Mouse (Mus musculus): ENCODE measurements around the gene Btbd6.
A peak's percentile ranks its signal among the peaks of the same experiment; 100 is the strongest.

Gene Btbd6

GRCm38 (mm10) chr12:113004993-113005392, 28.7 kb downstream of the Btbd6 start:
- no peak for DNase-seq (ENCODE audit: extremely low spot score)

GRCm38 (mm10) chr12:113011702-113012360, 35.5 kb downstream of the Btbd6 start:
- DNase-seq (ENCODE audit: extremely low spot score), result no peak

GRCm38 (mm10) chr12:113012443-113012842, 36.2 kb downstream of the Btbd6 start:
- DNase-seq (ENCODE audit: extremely low spot score), result no peak

- no peak for DNase-seq (ENCODE audit: extremely low spot score)
These were observed 36.8 kb downstream of the Btbd6 start for GRCm38 (mm10) chr12:113013021-113013491.

- DNase-seq (ENCODE audit: extremely low spot score), result peak; percentile 90
These were observed 37.6 kb downstream of the Btbd6 start, which contains the start of gene Pacs2 for GRCm38 (mm10) chr12:113013604-113014558. Gene Pacs2, plus strand, starts transcription at chr12:113014508.

GRCm38 (mm10) chr12:113014561-113015556, 38.6 kb downstream of the Btbd6 start:
- DNase-seq (ENCODE audit: extremely low spot score), result peak; percentile 52

GRCm38 (mm10) chr12:113015956-113016355, 39.7 kb downstream of the Btbd6 start:
- no peak for DNase-seq (ENCODE audit: extremely low spot score)

- DNase-seq (ENCODE audit: extremely low spot score), result no peak
These were observed 40.7 kb downstream of the Btbd6 start for GRCm38 (mm10) chr12:113016976-113017375.

GRCm38 (mm10) chr12:113017429-113017984, 41.2 kb downstream of the Btbd6 start:
- DNase-seq (ENCODE audit: extremely low spot score), result no peak

GRCm38 (mm10) chr12:113018763-113019162, 42.5 kb downstream of the Btbd6 start:
- no peak for DNase-seq (ENCODE audit: extremely low spot score)

- DNase-seq (ENCODE audit: extremely low spot score), result no peak
These were observed 45.2 kb downstream of the Btbd6 start for GRCm38 (mm10) chr12:113021488-113021887.

GRCm38 (mm10) chr12:113023082-113023481, 46.8 kb downstream of the Btbd6 start:
- no peak for DNase-seq (ENCODE audit: extremely low spot score)

GRCm38 (mm10) chr12:113026557-113026956, 50.3 kb downstream of the Btbd6 start:
- DNase-seq (ENCODE audit: extremely low spot score), result no peak

GRCm38 (mm10) chr12:113027495-113027894, 51.2 kb downstream of the Btbd6 start:
- DNase-seq (ENCODE audit: extremely low spot score), result no peak

GRCm38 (mm10) chr12:113028067-113028466, 51.8 kb downstream of the Btbd6 start:
- no peak for DNase-seq (ENCODE audit: extremely low spot score)
